Mouse (Mus musculus) heart, adult 2 months (tissue): Measurements from ENCODE around the gene Ppfia1.

ENCODE experiments used
- CTCF ChIP-seq: fragments of 200-600 bp; IDR thresholded peaks from 2 replicates; pipeline ENCODE4 v1.8.1; 2022; ENCODE audit warnings: antibody characterized with exemption, mild to moderate bottlenecking, moderate library complexity
- POLR2A ChIP-seq: fragments of 200-500 bp; IDR thresholded peaks from 2 replicates; pipeline ENCODE4 v1.6.1; 2011; ENCODE audit warnings: mild to moderate bottlenecking, low read depth, low read length, control low read depth; ENCODE audit not compliant: insufficient read depth

GRCm38 (mm10) chr7:144469181-144469641 is 84.3 kb downstream of the Ppfia1 start:
- TF ChIP-seq POLR2A = no peak
- TF ChIP-seq CTCF = peak; percentile 37
